Mouse (Mus musculus): Measurements from ENCODE around the gene Gm45213.

The Gm45213 gene

GRCm38 (mm10) chr7:66043552-66044459 lies at the start of gene Gm45213:
Gene Gm45213 (plus strand): TSS chr7:66043602.
- in situ Hi-C loops (cut with MboI, MseI) = no loop called here

- in situ Hi-C loops (cut with MboI, MseI) = no loop called here
These were observed 42.2 kb upstream of the Gm45213 start for GRCm38 (mm10) chr7:66001035-66001754.

GRCm38 (mm10) chr7:66001797-66002196 lies 41.6 kb upstream of the Gm45213 start:
- in situ Hi-C loops (cut with MboI, MseI) = no loop called here

GRCm38 (mm10) chr7:66003447-66003846 lies 40.0 kb upstream of the Gm45213 start:
- in situ Hi-C loops (cut with MboI, MseI) = no loop called here

- in situ Hi-C loops (cut with MboI, MseI) = no loop called here
These were observed 39.4 kb upstream of the Gm45213 start for GRCm38 (mm10) chr7:66003865-66004638.

- in situ Hi-C loops (cut with MboI, MseI) = no loop called here
These were observed 38.3 kb upstream of the Gm45213 start for GRCm38 (mm10) chr7:66005066-66005465.

- in situ Hi-C loops (cut with MboI, MseI) = no loop called here
These were observed 35.1 kb upstream of the Gm45213 start for GRCm38 (mm10) chr7:66008161-66008891.

- in situ Hi-C loops (cut with MboI, MseI) = no loop called here
These were observed 34.5 kb upstream of the Gm45213 start for GRCm38 (mm10) chr7:66008892-66009273.

GRCm38 (mm10) chr7:66010518-66010917 lies 32.9 kb upstream of the Gm45213 start:
- in situ Hi-C loops (cut with MboI, MseI) = no loop called here

GRCm38 (mm10) chr7:66027747-66028146 lies 15.7 kb upstream of the Gm45213 start:
- in situ Hi-C loops (cut with MboI, MseI) = no loop called here

- in situ Hi-C loops (cut with MboI, MseI) = no loop called here
These were observed 14.5 kb upstream of the Gm45213 start for GRCm38 (mm10) chr7:66028766-66029512.

GRCm38 (mm10) chr7:66036809-66037208 lies 6.6 kb upstream of the Gm45213 start:
- in situ Hi-C loops (cut with MboI, MseI) = no loop called here

- in situ Hi-C loops (cut with MboI, MseI) = no loop called here
These were observed 5.1 kb upstream of the Gm45213 start for GRCm38 (mm10) chr7:66038261-66038660.

GRCm38 (mm10) chr7:66038730-66039129 lies 4.7 kb upstream of the Gm45213 start:
- in situ Hi-C loops (cut with MboI, MseI) = no loop called here

- in situ Hi-C loops (cut with MboI, MseI) = no loop called here
These were observed 3.2 kb upstream of the Gm45213 start for GRCm38 (mm10) chr7:66040026-66040814.

- in situ Hi-C loops (cut with MboI, MseI) = no loop called here
These were observed 1.2 kb downstream of the Gm45213 start for GRCm38 (mm10) chr7:66044617-66045016.

- in situ Hi-C loops (cut with MboI, MseI) = no loop called here
These were observed 3.8 kb downstream of the Gm45213 start for GRCm38 (mm10) chr7:66046921-66047918.

- in situ Hi-C loops (cut with MboI, MseI) = no loop called here
These were observed 4.6 kb downstream of the Gm45213 start for GRCm38 (mm10) chr7:66047975-66048374.
